Mouse (Mus musculus): ENCODE measurements around the gene Nmnat2.

Gene Nmnat2

DNA sequence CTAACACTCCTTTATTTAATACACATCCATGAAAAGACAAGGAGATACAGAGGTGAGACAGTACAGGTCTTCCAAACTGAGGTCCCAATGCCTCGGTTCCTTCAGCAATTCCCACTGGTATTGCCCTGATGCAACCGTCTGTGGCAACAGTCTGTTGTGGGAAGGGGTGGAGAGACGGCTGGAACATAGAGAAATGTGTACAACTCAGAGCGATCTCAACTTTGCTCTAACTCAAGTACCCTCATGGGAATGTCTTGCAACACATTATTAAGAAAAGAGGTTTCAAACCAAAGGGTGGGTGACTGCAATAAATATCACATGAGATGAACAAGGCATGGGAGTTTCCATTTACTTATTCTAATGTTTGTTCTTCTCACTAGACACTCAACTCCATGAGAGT, 168.0 kb downstream of the Nmnat2 start:
- no peak for DNase-seq (ENCODE audit: low read depth, low spot score)

DNA sequence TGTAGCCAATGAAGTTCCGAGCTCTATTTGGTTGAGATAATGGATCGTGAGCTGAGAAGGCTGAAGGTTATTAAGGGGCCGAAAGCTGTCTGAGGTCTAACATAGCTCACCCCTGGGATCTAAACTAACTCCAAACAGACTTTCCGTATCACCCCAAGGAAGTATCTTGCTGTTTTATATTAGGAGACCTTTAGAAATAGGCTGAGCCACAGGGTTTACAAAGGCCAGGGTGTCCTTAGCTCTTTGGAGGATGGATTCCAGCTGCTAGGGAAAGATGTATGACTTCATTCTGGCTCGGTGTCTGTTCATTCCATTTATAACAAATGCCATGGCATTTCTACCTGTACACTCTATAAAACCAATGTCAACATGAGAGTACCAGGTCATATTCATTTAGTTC, 169.7 kb downstream of the Nmnat2 start:
- DNase-seq (ENCODE audit: low read depth, low spot score): no peak

- DNase-seq (ENCODE audit: low read depth, low spot score): no peak
Observed at GRCm38 (mm10) chr1:153125287-153126275, 170.8 kb downstream of the Nmnat2 start.

DNA sequence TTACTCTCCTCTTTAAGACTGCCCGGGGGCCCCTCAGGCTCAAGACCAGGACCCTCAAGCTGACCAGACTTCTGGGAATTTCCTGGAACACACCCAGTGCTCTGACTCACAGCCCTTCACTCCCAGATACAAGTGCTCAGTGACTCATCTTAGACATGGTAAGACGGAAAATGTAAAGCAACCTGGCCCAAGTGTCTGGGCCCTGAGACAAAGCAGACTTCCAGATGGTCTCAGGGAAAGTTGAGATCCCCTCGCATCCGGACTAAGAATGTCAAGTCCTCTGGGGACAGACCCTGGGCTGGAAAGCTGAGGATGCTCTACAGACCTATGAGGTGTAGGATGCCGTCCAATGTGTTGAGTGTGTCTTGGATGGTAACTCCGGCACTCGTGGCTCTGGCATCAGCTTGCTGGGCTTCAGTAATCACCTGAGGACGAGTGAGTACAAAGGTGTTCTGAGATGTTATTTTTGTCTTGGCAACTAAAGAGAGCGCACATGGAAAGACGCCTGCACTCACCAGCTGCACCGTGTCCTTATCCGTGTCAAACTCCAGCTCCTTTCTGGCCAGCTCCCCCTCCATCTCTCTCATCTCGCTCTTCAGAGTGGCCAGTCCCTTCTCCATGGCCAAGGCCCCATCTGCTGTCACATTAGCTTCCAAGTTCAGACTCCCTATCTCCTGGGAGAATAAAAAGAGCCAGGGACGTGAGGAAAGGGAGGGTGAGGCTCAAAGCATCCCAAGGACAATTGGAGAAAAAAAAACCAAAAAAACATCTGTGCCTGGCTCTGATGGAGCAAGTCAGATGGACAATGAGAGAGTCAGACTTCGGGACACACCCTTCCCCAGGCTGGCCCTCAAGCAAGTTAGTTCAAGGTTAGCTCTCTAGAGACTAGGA, 171.9 kb downstream of the Nmnat2 start:
- no peak for DNase-seq (ENCODE audit: low read depth, low spot score)

DNA sequence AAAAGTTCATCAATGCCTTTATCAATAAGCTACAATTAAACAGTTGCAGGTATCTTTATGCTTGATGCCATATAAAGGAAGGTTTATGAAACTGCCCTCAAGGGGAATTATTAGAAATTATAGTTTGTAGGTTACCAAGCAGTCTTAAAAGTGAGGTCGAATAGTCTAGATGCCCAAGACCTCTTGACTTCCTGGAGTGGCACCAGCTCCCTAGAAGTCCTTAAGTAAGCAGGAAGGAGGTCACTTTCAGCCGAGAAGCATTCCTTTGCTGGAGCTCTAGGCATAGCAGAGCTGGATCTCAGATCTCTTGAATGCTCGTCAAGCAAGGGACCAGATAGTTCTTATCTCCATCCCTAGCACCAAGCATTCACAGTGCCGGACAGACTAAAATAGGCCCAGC, 172.8 kb downstream of the Nmnat2 start:
- DNase-seq (ENCODE audit: low read depth, low spot score): no peak

GRCm38 (mm10) chr1:153128780-153129179, 174.0 kb downstream of the Nmnat2 start:
- no peak for DNase-seq (ENCODE audit: low read depth, low spot score)

DNA sequence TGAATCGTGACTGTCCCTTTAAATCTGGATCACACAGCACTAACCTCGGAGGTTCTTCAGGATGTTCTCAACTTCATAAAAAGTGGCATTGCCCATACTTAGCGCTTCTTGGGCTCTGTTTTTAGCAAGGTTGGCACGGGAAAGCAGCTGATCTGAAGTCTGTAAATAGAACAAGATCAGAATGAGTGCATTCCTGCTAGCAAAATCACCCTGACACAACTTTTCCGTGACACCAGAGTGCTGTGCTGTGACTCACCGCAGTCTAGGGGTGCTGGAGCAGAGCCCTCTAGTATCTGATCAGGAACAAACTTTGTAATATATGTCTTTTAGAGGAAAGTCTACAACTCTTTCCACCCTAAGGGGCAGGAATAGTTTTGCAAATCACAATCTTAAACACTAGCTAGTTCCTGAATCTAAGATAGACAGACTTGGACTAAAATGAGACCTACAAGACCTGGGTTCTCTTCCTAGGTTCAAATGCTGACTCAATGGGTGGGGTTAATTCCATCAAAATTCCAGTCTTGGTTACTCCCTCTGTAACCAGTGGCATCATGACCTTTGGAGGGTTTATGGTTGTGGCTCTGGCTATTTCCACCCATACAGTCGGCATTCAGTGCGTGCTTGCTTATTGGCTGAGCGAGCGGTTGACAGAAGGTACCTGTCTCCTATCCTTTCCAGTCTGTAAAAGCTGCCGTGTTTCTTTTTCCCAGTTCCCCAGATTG, 175.4 kb downstream of the Nmnat2 start:
- peak; percentile 64 for DNase-seq (ENCODE audit: low read depth, low spot score)

DNA sequence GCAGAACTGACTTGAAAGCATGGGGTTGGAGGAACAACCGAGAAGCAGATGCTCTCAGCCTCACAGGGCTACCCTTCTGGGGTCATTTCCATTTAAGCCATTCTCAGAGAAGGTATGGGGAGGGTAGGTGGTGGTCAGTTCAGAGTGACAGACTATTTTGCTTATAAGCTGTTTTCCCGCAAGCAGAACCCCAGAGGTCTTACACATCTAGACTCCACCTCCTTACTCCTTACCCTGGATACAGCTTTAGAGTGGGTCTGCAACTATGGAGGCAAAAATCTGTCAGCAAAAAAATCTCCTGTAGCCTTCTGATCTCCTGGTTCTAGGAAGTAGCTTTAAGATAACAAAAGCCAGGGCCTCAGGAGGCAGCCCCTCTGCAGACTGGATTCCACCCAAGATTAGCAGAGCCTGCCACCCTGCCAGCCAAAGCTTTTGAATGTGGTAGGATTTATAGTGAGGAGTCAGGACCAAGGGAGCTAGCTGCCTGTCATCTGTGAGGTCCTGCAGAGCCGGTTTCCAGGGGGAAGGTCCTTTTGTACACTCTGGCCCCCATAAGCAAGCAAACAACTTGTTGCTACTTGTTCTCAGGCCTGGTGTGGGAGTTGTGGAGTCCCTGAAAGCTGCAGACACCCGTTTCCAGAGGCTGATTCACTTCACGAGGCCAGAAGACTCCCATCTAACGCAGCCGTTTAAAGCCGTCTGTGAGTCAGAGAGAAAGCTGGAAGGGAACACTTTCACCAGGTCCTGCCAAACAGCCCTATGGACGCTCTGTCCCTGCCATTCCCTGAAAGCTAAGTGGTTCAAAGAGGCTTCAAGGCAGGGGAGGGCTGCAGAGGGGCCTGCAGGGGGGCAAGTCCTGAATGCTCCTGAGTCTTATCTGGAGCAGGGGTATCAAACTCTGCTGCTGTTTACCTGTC, 179.3 kb downstream of the Nmnat2 start:
- DNase-seq (ENCODE audit: low read depth, low spot score): no peak

- DNase-seq (ENCODE audit: low read depth, low spot score): no peak
Observed at GRCm38 (mm10) chr1:153136647-153137046, 181.9 kb downstream of the Nmnat2 start.

DNA sequence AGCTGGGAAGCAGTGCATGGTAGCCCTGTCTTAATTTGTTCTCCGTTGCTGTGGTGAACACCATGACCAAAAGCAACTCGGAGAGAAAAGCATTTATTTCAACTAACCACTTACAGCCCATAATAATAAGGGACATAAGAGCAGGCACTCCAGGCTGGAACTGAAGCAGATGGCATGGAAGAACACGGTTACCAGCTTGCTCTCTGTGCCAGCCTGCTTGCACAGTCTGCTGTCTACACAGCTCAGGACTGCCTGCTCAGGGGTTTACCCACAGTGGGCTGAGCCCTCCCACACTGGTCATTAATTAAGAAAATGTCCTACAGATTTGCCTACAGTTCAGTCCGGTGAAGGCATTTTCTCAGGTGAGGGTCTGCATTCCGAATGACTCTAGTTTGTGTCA, 183.7 kb downstream of the Nmnat2 start:
- DNase-seq (ENCODE audit: low read depth, low spot score): no peak

- DNase-seq (ENCODE audit: low read depth, low spot score): no peak
Observed at GRCm38 (mm10) chr1:153139635-153140034, 184.8 kb downstream of the Nmnat2 start.

- DNase-seq (ENCODE audit: low read depth, low spot score): no peak
Observed at GRCm38 (mm10) chr1:153140265-153140664, 185.5 kb downstream of the Nmnat2 start.

- DNase-seq (ENCODE audit: low read depth, low spot score): peak; percentile 69
Observed at GRCm38 (mm10) chr1:153140747-153141228, 186.0 kb downstream of the Nmnat2 start.

GRCm38 (mm10) chr1:153144021-153144420, 189.2 kb downstream of the Nmnat2 start:
- DNase-seq (ENCODE audit: low read depth, low spot score): no peak

DNA sequence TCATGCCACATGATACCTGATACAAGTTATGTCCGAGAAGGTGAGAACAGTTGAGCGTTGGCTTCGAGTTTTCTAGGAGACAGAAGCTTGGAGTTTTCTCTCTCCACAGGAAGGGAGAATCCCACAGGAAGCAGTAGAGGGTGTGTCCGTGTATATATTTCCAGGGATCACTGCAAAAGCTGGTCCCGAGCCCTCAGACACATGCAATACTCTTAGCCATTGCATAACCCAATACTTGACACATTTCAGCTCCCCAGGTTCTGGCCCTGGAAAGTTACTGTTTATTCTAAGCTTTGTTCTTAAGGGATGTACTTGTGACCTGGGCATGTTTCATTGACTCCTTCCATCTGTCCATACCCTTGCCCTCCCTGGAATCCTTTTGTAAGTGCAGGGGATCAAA, 191.0 kb downstream of the Nmnat2 start:
- DNase-seq (ENCODE audit: low read depth, low spot score): no peak

- no peak for DNase-seq (ENCODE audit: low read depth, low spot score)
Observed at GRCm38 (mm10) chr1:153152594-153152993, 197.8 kb downstream of the Nmnat2 start.

- DNase-seq (ENCODE audit: low read depth, low spot score): peak; percentile 46
Observed at GRCm38 (mm10) chr1:153153619-153154137, 198.9 kb downstream of the Nmnat2 start.

- no peak for DNase-seq (ENCODE audit: low read depth, low spot score)
Observed at GRCm38 (mm10) chr1:153155364-153155763, 200.6 kb downstream of the Nmnat2 start.

DNA sequence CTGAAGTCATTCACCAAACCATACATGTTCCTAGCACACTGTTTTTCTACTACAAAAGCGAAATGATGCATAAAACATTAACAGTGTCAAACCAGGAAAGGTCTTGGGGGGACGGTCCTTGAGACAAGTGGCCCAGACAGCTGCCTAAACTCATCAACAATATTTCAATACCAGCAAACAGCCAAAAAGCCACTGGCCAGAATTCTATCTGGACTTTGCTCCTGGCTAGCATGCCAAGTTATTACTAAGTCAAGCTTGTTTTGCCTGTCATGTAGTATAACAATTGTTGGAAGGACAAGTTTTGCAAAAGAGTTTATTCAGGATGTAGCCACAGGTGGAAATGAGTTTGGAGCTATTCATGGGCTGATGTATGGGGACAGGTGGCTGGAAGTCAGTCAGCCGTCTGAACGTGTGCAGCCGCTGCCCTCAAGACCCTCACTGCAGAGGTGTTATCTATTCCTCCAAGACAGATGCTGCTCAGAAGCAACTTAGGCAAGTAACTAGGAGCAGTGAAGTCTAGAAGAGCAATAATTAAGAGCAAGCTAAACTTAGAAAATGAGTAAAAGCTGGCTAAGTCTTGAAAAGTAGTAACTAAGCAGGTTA, 202.3 kb downstream of the Nmnat2 start:
- DNase-seq (ENCODE audit: low read depth, low spot score): no peak

DNA sequence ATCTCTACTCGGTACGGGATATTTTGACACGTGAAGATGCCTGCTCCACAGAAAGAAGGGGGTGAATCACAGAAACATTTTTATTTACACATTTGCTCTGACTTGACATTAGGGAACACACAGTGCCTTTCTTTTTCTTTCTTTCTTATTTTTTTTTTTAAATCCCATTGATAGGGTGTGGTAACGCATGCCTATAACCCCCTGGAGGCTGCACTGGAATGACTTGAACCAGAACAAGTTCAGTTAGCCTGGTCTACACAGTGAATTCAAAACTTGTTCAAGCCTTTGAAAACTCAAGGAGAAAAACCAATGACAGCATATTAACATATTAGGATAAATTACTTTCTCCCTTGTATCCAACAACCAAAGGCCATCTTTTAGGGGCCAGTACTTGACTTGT, 204.3 kb downstream of the Nmnat2 start:
- DNase-seq (ENCODE audit: low read depth, low spot score): no peak

All from CD4-positive, CD25-positive, alpha-beta regulatory T cell, adult 2 months (primary cell).